Mouse (Mus musculus): ENCODE measurements around the gene Trmu. TPM values are rescaled to one million over a fixed set of nuclear protein-coding genes. Genes with fewer than 3 reads are reported as not detected.

Trmu gene
- polyA plus RNA-seq, 1 experiment, result 21.4 TPM

GRCm38 (mm10) chr15:85835335-85835734 lies 43.8 kb upstream of the Trmu start:
- H3K36me3 ChIP-seq (ENCODE audit: control insufficient read depth, insufficient read depth), result no peaks in the 10 kb centered on the region
- no peak overlapping the region for H3K4me2 ChIP-seq (ENCODE audit: low read depth)
- H3ac ChIP-seq (ENCODE audit: control insufficient read depth, insufficient read length), result no peak overlapping the region
- no peak overlapping the region for H3K4me3 ChIP-seq
- H3K79me2 ChIP-seq (ENCODE audit: control insufficient read depth, insufficient read depth), result no peaks in the 10 kb centered on the region
- TF ChIP-seq MAX (IDR thresholded peaks at IDR 0.05; ENCODE audit: low read depth) (no peak), E2F4 (IDR thresholded peaks at IDR 0.05; ENCODE audit: insufficient read depth) (no peak), USF1 (IDR thresholded peaks at IDR 0.05; ENCODE audit: low read depth) (no peak), CEBPB (IDR thresholded peaks at IDR 0.05; ENCODE audit: insufficient read depth, poor library complexity, severe bottlenecking) (no peak), TCF12 (IDR thresholded peaks at IDR 0.05; ENCODE audit: insufficient read depth, poor library complexity, severe bottlenecking) (no peak), SRF (IDR thresholded peaks at IDR 0.05; ENCODE audit: control insufficient read depth, insufficient read length, low read depth) (no peak)
- peaks cover 49% of the 10 kb centered on the region for H3K27me3 ChIP-seq (ENCODE audit: control insufficient read depth, insufficient read depth, insufficient read length)

DNA sequence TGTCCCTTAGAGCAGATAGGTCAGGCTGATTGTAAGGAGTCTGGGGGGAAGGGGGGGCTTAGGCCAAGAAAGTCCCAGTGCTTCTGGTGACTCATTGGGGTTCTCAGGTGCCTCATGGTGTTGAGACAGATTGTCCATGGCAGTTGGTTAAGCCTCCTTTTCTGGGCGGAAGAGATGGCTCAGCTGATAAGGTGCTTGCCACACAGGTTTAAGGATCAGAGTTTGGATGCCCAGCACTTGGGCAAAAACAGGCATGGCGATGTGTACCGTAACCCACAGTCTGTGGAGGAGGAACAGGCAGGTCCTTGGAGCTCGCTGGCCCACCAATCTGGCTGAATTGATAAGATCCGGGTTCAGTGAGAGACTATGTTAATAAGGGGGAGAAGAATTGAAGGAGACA lies 42.2 kb upstream of the Trmu start:
- H3K36me3 ChIP-seq (ENCODE audit: control insufficient read depth, insufficient read depth), result no peaks in the 10 kb centered on the region
- H3K27me3 ChIP-seq (ENCODE audit: control insufficient read depth, insufficient read depth, insufficient read length), result peaks cover 39% of the 10 kb centered on the region
- no peak for TF ChIP-seq REST (IDR thresholded peaks at IDR 0.05; ENCODE audit: insufficient read depth, insufficient read length)
- TF ChIP-seq MYOD1 (IDR thresholded peaks at IDR 0.05; ENCODE audit: control insufficient read depth in 1 of 3, insufficient read length in 2 of 3, low read depth in 2 of 3), result no peak
- no peak for TF ChIP-seq E2F4 (IDR thresholded peaks at IDR 0.05; ENCODE audit: insufficient read depth)
- TF ChIP-seq POLR2A (IDR thresholded peaks at IDR 0.05; ENCODE audit: insufficient read length, low read depth), result no peak
- TF ChIP-seq USF1 (IDR thresholded peaks at IDR 0.05; ENCODE audit: low read depth), result no peak
- TF ChIP-seq SRF (IDR thresholded peaks at IDR 0.05; ENCODE audit: control insufficient read depth, insufficient read length, low read depth), result no peak
- no peak for TF ChIP-seq POLR2AphosphoS2 (IDR thresholded peaks at IDR 0.05; ENCODE audit: insufficient read length, low read depth)
- no peak for TF ChIP-seq MAX (IDR thresholded peaks at IDR 0.05; ENCODE audit: low read depth)
- no peak for TF ChIP-seq TCF3 (IDR thresholded peaks at IDR 0.05; ENCODE audit: insufficient read length, low read depth)
- no peak for TF ChIP-seq MYOG (IDR thresholded peaks at IDR 0.05; ENCODE audit: control insufficient read depth in 1 of 3, insufficient read depth in 1 of 3, insufficient read length in 2 of 3, low read depth in 2 of 3)
- no peak for TF ChIP-seq TCF12 (IDR thresholded peaks at IDR 0.05; ENCODE audit: insufficient read depth, poor library complexity, severe bottlenecking)
- no peak for TF ChIP-seq CEBPB (IDR thresholded peaks at IDR 0.05; ENCODE audit: insufficient read depth, poor library complexity, severe bottlenecking)
- H3K4me2 ChIP-seq (ENCODE audit: low read depth), result no peak overlapping the region
- H3K4me3 ChIP-seq, result no peak overlapping the region
- no peaks in the 10 kb centered on the region for H3K79me2 ChIP-seq (ENCODE audit: control insufficient read depth, insufficient read depth)
- no peak overlapping the region for H3ac ChIP-seq (ENCODE audit: control insufficient read depth, insufficient read length)

- no peak overlapping the region for H3K4me2 ChIP-seq (ENCODE audit: low read depth)
- no peak overlapping the region for H3K4me3 ChIP-seq
- H3K36me3 ChIP-seq (ENCODE audit: control insufficient read depth, insufficient read depth), result no peaks in the 10 kb centered on the region
- no peaks in the 10 kb centered on the region for H3K79me2 ChIP-seq (ENCODE audit: control insufficient read depth, insufficient read depth)
- peaks cover 39% of the 10 kb centered on the region for H3K27me3 ChIP-seq (ENCODE audit: control insufficient read depth, insufficient read depth, insufficient read length)
- TF ChIP-seq TCF12 (IDR thresholded peaks at IDR 0.05; ENCODE audit: insufficient read depth, poor library complexity, severe bottlenecking) (no peak), MYOD1 (IDR thresholded peaks at IDR 0.05; ENCODE audit: control insufficient read depth in 1 of 3, insufficient read length in 2 of 3, low read depth in 2 of 3) (no peak), SRF (IDR thresholded peaks at IDR 0.05; ENCODE audit: control insufficient read depth, insufficient read length, low read depth) (no peak), E2F4 (IDR thresholded peaks at IDR 0.05; ENCODE audit: insufficient read depth) (no peak), TCF3 (IDR thresholded peaks at IDR 0.05; ENCODE audit: insufficient read length, low read depth) (no peak), CEBPB (IDR thresholded peaks at IDR 0.05; ENCODE audit: insufficient read depth, poor library complexity, severe bottlenecking) (no peak), MAX (IDR thresholded peaks at IDR 0.05; ENCODE audit: low read depth) (no peak), POLR2AphosphoS2 (IDR thresholded peaks at IDR 0.05; ENCODE audit: insufficient read length, low read depth) (no peak), MYOG (IDR thresholded peaks at IDR 0.05; ENCODE audit: control insufficient read depth in 1 of 3, insufficient read depth in 1 of 3, insufficient read length in 2 of 3, low read depth in 2 of 3) (no peak), USF1 (IDR thresholded peaks at IDR 0.05; ENCODE audit: low read depth) (no peak), POLR2A (IDR thresholded peaks at IDR 0.05; ENCODE audit: insufficient read length, low read depth) (no peak), REST (IDR thresholded peaks at IDR 0.05; ENCODE audit: insufficient read depth, insufficient read length) (no peak)
- no peak overlapping the region for H3ac ChIP-seq (ENCODE audit: control insufficient read depth, insufficient read length)
These were observed 38.1 kb upstream of the Trmu start for GRCm38 (mm10) chr15:85840983-85841382.

DNA sequence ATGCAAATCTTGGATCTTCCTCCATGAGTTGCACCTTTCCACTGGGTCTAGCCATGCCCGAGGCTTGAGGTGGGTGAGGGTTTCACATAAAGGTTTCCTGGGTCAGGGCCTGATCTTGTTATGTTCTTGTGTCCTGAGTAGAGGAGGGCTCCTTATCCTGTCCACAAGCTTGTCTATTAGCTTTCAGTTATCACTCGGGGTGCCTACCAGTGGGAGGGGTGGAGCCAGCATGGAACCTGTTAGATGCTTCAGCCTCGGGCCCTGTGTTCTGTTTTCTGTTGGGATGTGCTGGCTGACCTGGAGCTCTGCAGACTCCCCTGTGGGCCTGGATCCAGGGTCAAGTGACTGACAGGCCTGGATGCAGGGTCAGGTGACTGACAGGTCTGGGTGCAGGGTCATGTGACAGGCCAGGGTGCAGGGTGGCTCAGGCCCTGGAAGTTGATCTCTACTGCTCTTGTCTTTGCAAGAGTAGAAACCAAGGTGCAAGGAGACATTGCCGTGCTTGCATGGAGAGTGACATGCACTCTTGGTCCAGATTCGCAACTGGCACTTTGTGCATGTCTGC lies 37.2 kb upstream of the Trmu start:
- H3K79me2 ChIP-seq (ENCODE audit: control insufficient read depth, insufficient read depth), result no peaks in the 10 kb centered on the region
- H3K27me3 ChIP-seq (ENCODE audit: control insufficient read depth, insufficient read depth, insufficient read length), result peaks cover 31% of the 10 kb centered on the region
- no peak overlapping the region for H3K4me2 ChIP-seq (ENCODE audit: low read depth)
- no peak overlapping the region for H3ac ChIP-seq (ENCODE audit: control insufficient read depth, insufficient read length)
- TF ChIP-seq MYOG (IDR thresholded peaks at IDR 0.05; ENCODE audit: control insufficient read depth in 1 of 3, insufficient read depth in 1 of 3, insufficient read length in 2 of 3, low read depth in 2 of 3) (no peak), TCF12 (IDR thresholded peaks at IDR 0.05; ENCODE audit: insufficient read depth, poor library complexity, severe bottlenecking) (no peak), REST (IDR thresholded peaks at IDR 0.05; ENCODE audit: insufficient read depth, insufficient read length) (no peak), CEBPB (IDR thresholded peaks at IDR 0.05; ENCODE audit: insufficient read depth, poor library complexity, severe bottlenecking) (no peak), MYOD1 (IDR thresholded peaks at IDR 0.05; ENCODE audit: control insufficient read depth in 1 of 3, insufficient read length in 2 of 3, low read depth in 2 of 3) (no peak), POLR2A (IDR thresholded peaks at IDR 0.05; ENCODE audit: insufficient read length, low read depth) (no peak), TCF3 (IDR thresholded peaks at IDR 0.05; ENCODE audit: insufficient read length, low read depth) (no peak), E2F4 (IDR thresholded peaks at IDR 0.05; ENCODE audit: insufficient read depth) (no peak), SRF (IDR thresholded peaks at IDR 0.05; ENCODE audit: control insufficient read depth, insufficient read length, low read depth) (no peak), MAX (IDR thresholded peaks at IDR 0.05; ENCODE audit: low read depth) (no peak), POLR2AphosphoS2 (IDR thresholded peaks at IDR 0.05; ENCODE audit: insufficient read length, low read depth) (no peak)
- H3K36me3 ChIP-seq (ENCODE audit: control insufficient read depth, insufficient read depth), result no peaks in the 10 kb centered on the region
- H3K4me3 ChIP-seq, result no peak overlapping the region

Data from myocyte (in vitro differentiated cells).